Mouse (Mus musculus) left cerebral cortex, adult 2 months (tissue): ENCODE data around the gene Stra8. TPM values are rescaled to one million over a fixed set of nuclear protein-coding genes. Genes with fewer than 3 reads are reported as not detected.
A peak's percentile ranks its signal among the peaks of the same experiment; 100 is the strongest.

Experiments used
- DNase-seq, 2 experiments: peaks; one replicate each; pipeline ENCODE4 v3.0.0; 2021 to 2022; ENCODE audit warnings: low spot score in 2 of 2, mixed read lengths in 1 of 2; ENCODE audit errors: extremely low spot score in 1 of 2
- H3K27ac ChIP-seq: fragments of 200-600 bp; 2 replicates; pipeline ENCODE4 v1.8.1; 2022
- H3K4me3 ChIP-seq: fragments of 200-600 bp; 2 replicates; pipeline ENCODE4 v1.8.1; 2022
- CTCF ChIP-seq: fragments of 200-600 bp; IDR thresholded peaks from 2 replicates; pipeline ENCODE4 v1.8.1; 2022; ENCODE audit warnings: antibody characterized with exemption, mild to moderate bottlenecking, moderate library complexity
- intact Hi-C: fragments of 180-260 bp; cut with DNase I; formaldehyde crosslinking; loops from one replicate; pipeline ENCODE4 v1.15.1; 2025
- total RNA-seq, 2 experiments: library from RNA; stranded (reverse); gene quantifications; 2 replicates each; pipeline ENCODE4 v1.2.3; 2021

Gene Stra8
- total RNA-seq, 2 experiments from 2014 or later: not detected

- H3K27ac ChIP-seq: no peak overlapping the region
- no peak overlapping the region for H3K4me3 ChIP-seq
- no peak for TF ChIP-seq CTCF
- no peak for DNase-seq
- intact Hi-C loops: no loop called here
These were observed 31.6 kb downstream of the Stra8 start for GRCm38 (mm10) chr6:34951518-34951917.

GRCm38 (mm10) chr6:34951956-34952667 lies 32.1 kb downstream of the Stra8 start:
- H3K27ac ChIP-seq: no peak overlapping the region
- no peak overlapping the region for H3K4me3 ChIP-seq
- intact Hi-C loops: no loop called here
- no peak for TF ChIP-seq CTCF
- no peak for DNase-seq

- Histone ChIP-seq H3K4me3 (no peak overlapping the region), H3K27ac (no peak overlapping the region)
- TF ChIP-seq CTCF: peak; percentile 42
- DNase-seq: no peak
- intact Hi-C loops: no loop called here
These were observed 35.2 kb downstream of the Stra8 start for GRCm38 (mm10) chr6:34954926-34955861.

- Histone ChIP-seq H3K27ac (no peak overlapping the region), H3K4me3 (no peak overlapping the region)
- no peak for DNase-seq
- no peak for TF ChIP-seq CTCF
- intact Hi-C loops: no loop called here
These were observed 35.9 kb downstream of the Stra8 start for GRCm38 (mm10) chr6:34955862-34956241.

GRCm38 (mm10) chr6:34959131-34959530 lies 39.2 kb downstream of the Stra8 start:
- Histone ChIP-seq H3K4me3 (no peak overlapping the region), H3K27ac (no peak overlapping the region)
- intact Hi-C loops: no loop called here
- DNase-seq: no peak
- TF ChIP-seq CTCF: no peak

- Histone ChIP-seq H3K27ac (no peak overlapping the region), H3K4me3 (no peak overlapping the region)
- no peak for DNase-seq
- intact Hi-C loops: no loop called here
- TF ChIP-seq CTCF: no peak
These were observed 44.6 kb downstream of the Stra8 start for GRCm38 (mm10) chr6:34964550-34964949.

GRCm38 (mm10) chr6:34965819-34966539 lies 46.0 kb downstream of the Stra8 start:
- Histone ChIP-seq H3K4me3 (no peak overlapping the region), H3K27ac (no peak overlapping the region)
- no peak for TF ChIP-seq CTCF
- no peak for DNase-seq
- intact Hi-C loops: no loop called here

GRCm38 (mm10) chr6:34971181-34971580 lies 51.2 kb downstream of the Stra8 start:
- TF ChIP-seq CTCF: no peak
- intact Hi-C loops: no loop called here
- no peak for DNase-seq
- no peak overlapping the region for H3K27ac ChIP-seq
- H3K4me3 ChIP-seq: no peak overlapping the region

- intact Hi-C loops: no loop called here
- DNase-seq: no peak
These were observed 59.3 kb downstream of the Stra8 start for GRCm38 (mm10) chr6:34979291-34979690.

GRCm38 (mm10) chr6:34980661-34981060 lies 60.7 kb downstream of the Stra8 start:
- Histone ChIP-seq H3K4me3 (no peak overlapping the region), H3K27ac (no peak overlapping the region)
- intact Hi-C loops: no loop called here
- TF ChIP-seq CTCF: no peak; the same call in 1 of the 2 replicates
- no peak for DNase-seq

More at GRCm38 (mm10) chr6:34979291-34979690, 59.3 kb downstream of the Stra8 start:
- Histone ChIP-seq H3K4me3 (no peak overlapping the region), H3K27ac (no peak overlapping the region)
- TF ChIP-seq CTCF: no peak

GRCm38 (mm10) chr6:34987085-34987645 lies 67.2 kb downstream of the Stra8 start:
- DNase-seq: no peak
- intact Hi-C loops: no loop called here
- H3K27ac ChIP-seq: no peak overlapping the region
- no peak for TF ChIP-seq CTCF
- no peak overlapping the region for H3K4me3 ChIP-seq
